Mouse (Mus musculus) ZHBTc4 (cell line): ENCODE measurements around the gene Cpt1c.

Source experiments
- DNase-seq: peaks from one replicate; pipeline ENCODE4 v3.0.0-alpha.2; 2011; ENCODE audit warnings: low read depth, low spot score

The Cpt1c gene

DNA sequence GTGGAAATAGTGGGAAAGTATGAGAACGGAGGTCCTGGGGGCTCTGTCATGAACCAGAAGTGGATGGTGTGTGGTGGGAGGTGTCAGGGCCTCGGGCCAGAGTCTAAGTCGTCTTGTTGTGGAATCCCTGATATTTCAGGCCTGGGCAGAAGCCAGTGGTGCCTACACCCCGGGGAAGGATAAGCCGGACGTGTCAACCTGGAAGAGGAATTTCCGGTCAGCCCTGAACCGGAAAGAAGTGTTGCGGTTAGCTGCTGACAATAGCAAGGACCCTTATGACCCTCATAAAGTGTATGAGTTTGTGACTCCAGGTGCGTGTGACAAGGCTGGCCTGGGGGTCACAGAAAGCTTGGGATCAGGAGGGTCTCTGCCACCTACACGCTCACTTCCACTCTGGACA is 25.1 kb upstream of the Cpt1c start:
- no peak for DNase-seq

GRCm38 (mm10) chr7:44998501-44998955 is 23.9 kb upstream of the Cpt1c start, which contains the start of gene Bcl2l12:
Gene Bcl2l12 (minus strand): TSS chr7:44998712.
- no peak for DNase-seq

DNA sequence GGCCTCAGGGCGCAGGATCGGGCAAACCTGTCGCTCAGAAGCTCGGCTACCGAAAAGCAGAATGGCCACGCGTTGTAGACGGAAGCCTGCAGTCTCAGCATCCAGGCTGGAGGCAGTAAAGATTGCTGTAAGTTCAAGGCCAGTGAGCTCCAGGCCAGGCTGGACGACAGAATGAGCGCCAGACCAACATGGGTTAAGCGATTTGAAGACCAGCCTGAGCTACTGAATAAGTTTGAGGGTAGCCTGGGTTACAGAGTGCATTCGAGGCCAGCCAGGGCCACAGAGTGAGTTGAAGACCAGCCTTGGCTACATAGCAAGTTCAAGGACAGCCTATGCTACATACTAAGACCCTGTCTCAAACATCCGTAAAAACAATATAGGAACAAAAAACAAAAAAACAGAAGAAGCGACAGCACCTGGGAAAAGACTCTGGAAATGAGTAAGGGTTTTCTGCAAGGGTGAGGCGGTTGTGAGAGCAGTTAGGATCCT is 23.3 kb upstream of the Cpt1c start:
- no peak for DNase-seq

DNA sequence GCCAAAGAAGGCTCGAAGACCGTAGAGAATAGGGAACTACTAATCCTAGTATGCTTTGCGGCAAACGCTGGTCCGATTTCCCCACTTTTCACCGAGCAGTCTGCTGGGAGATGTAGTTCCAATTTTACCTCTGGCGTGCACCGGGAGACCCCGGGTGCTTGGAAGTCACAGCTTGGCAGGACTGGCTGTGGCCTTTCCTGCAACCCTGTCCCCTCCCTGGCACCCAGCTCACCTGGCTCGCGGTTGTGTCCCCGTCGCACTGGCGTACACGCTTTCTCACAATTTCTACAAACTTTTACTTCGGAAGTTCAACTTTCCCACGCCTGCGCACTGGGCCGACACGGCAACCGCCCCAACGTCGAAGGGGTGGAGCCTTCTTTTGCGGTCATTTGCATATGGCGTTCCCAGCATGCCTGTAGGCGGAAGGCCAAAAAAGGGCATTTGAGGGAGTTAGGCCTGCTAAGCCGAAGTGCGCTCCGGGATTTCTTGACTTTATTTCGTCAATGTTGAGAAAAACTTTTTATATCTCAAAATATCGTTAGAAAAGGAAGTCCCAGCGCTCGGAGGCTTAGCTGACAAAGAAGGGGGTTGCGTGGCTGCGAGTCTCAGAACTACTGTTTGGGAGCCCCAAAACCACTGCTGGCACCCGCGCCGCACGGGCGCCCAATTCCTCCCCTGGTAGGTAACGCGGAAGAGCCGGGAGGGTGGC is 22.7 kb upstream of the Cpt1c start, which contains the start of gene Irf3:
TSS of gene Irf3 (plus strand) at position 418 of the 709 bp plus-strand sequence.
- peak; percentile 96 for DNase-seq

DNA sequence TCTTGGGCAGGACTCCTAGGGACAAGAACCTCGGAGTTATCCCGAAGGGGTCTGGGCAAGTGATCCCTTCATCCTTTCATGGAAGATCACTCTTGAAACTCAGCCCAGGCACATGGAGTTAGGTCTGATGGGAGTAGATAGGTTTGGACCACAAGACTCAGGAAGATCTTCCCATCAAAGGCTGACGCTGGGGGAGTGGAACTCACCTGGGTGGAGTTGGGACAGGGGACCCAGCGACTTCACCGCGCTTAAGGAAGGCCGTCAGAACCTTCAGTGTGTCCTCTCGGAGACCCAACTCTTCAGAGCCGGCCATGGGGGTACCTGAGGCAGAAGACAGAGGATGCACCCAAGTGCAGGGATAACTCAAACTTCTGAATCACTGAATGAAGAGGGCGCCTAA is 22.0 kb upstream of the Cpt1c start:
- no peak for DNase-seq

DNA sequence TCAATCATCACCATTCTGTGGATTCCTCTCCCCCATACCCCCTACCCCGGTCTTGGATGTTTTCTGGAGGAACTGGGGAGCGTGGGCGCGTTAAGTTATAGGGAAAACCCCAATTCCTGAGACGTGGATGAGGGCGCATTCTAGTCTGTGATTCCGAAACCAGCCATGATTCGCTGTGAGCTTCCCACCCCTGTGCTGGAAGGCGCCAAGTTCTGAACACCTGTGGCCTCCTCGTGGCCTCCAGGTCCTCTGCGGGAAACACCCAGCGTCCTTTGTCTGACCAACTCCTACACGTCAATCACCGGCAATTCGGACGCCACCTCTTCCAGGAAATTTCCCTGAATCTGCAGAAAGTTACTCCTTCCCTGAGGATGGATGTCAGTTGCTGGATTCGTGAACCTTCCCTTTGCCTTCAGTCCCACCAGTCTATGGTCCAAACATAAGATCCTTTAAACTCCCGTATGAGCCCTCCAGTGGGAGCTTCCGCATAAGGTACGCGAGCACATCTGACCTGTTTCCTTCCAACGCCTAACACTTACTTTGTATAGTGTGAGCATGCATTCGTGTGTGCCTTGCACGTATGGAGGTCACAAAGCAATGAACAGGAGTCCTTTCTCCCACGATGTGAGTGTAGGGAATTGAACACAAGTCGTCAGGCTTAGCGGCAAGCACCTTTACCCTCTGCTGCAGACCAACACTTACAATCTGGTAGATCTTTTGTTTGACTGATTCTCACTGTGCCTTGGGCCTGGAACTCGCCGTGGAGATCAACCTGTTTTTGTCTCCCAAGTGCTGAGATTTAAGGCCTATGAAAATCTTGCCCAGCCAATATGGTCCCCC is 12.4 kb upstream of the Cpt1c start:
- no peak for DNase-seq

GRCm38 (mm10) chr7:44986192-44986878 is 11.7 kb upstream of the Cpt1c start, which contains the start of gene Prmt1:
Gene Prmt1 (minus strand): TSS chr7:44986568.
- peak; percentile 100 for DNase-seq

- DNase-seq: peak; percentile 91
These were observed 11.0 kb upstream of the Cpt1c start for GRCm38 (mm10) chr7:44985595-44986191.

DNA sequence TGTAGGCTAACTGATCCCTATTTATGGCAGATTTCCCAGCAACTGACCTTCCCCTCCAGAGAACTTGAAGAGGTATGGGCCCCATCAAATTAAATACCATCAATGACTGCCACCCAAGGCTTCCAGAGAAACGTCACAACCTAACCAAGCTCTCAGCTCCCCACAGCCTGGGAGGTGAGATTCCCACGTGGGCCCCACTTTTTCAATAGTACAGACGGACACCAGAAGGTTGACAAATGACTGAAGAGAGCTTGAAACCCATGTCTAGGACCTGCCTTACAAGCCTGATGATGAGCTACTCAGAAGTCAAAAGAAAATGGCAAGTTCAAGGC is 10.1 kb upstream of the Cpt1c start:
- no peak for DNase-seq

- no peak for DNase-seq
These were observed 9.5 kb upstream of the Cpt1c start for GRCm38 (mm10) chr7:44983944-44984832.

GRCm38 (mm10) chr7:44983085-44983484 is 8.4 kb upstream of the Cpt1c start:
- DNase-seq: peak; percentile 91

- no peak for DNase-seq
These were observed 6.9 kb upstream of the Cpt1c start for GRCm38 (mm10) chr7:44981539-44981938.

DNA sequence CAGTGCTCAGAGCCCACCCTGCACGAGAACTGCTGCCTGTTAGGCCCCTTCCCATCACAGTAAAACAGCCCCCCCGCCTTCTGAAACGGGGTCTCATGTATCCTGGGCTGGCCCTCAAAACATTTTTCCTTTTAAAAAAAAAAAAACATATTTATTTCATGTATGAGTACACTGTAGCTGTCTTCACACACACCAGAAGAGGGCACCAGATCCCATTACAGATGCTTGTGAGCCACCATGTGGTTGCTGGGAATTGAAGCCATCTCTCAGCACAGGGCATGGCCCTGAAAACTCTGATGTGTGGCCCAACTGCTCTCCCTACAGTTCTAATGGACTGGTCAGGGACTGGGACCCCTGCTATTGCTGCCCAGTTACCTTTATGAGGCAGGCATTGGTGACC is 3.6 kb upstream of the Cpt1c start:
- no peak for DNase-seq

GRCm38 (mm10) chr7:44975117-44975419 is 417 bp upstream of the Cpt1c start:
- no peak for DNase-seq

DNA sequence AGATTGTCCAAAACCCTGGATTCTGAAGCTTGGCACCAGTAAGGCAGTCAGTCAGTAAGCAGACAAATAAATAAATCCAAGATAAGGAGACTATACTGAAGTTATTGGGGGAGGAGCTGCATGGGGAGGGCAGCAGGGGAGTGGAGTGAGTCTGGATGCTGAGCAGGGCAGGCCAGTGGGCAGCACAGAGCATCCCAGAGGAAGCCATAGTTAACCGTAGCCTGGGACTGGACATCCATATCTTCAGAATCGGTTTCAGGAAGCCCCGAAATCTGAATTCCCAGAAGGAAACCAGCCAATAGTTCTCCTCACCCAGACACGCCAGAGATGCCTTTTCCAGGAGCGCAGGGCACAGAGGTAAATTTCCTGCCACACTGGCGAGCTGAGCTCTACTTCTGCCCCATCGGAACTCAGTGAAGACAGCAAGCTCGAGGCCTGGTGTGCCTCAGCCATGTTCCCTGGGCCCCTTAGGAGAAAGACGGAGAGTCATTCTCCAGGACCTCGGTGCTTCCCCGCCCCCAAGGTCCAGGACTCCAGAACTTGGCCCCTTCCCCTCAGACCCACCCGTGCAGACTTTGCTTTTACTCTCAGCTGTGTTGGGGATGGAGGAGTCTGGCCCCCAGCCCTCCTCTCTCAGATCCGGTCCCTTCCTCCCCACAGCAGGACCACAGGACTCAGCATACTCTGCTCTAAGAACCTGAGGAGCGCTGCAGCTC is 1.1 kb downstream of the Cpt1c start:
- no peak for DNase-seq

- DNase-seq: no peak
These were observed 3.5 kb downstream of the Cpt1c start for GRCm38 (mm10) chr7:44971142-44971541.

- DNase-seq: peak; percentile 98
These were observed 4.4 kb downstream of the Cpt1c start for GRCm38 (mm10) chr7:44970231-44970691.

GRCm38 (mm10) chr7:44966638-44967037 is 8.0 kb downstream of the Cpt1c start:
- DNase-seq: no peak

GRCm38 (mm10) chr7:44965975-44966374 is 8.7 kb downstream of the Cpt1c start:
- DNase-seq: peak; percentile 55

DNA sequence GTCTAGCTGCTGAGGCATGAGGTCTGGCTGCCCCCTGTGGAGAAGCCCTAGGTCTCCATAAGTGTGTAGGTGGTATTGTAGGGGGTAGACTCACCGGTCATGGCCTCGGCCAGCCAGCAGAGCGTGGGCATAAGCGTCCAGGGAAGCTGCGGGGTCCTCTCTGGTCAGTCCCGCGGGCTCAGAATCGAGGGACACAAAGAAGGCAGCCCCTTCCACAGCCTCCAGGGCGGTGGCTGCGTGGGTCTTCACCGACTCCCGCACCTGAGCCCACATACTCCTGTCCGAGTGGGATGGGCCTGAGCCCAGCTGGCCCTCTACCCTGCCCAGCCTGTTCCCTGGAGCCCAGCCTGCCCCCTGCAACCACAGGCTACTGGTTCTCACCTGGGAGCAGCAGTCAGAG is 9.7 kb downstream of the Cpt1c start:
- no peak for DNase-seq
